Mouse (Mus musculus) heart, postnatal 0 days (tissue): ENCODE data around the gene Chia1.

Experiments
- CTCF ChIP-seq: IDR thresholded peaks from 2 replicates; pipeline ENCODE4 v1.5.1; 2016; ENCODE audit warnings: antibody characterized with exemption, control low read depth, low read depth
- EP300 ChIP-seq: IDR thresholded peaks from 2 replicates; pipeline ENCODE4 v1.6.1; 2016; ENCODE audit warnings: antibody characterized with exemption, low read depth

DNA sequence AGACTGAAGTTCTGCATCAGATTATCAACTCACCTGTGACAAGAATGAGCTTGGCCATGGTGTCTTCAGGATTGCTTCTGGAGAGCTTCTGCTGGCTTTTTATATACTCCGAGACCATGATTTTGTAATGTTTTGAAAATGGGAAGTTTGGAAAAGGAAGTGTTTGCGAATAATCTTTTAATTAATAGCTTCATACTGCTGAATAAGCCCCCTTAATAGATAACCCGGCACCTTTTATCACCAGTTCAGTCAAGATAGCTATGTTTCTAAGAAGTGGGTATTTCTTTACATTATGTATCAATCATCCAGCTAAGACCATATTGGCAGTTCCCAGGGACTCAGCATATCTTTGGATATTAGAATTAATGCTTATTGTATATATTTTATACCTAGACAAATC lies 54.4 kb downstream of the Chia1 start, which contains the start of gene Chil3:
- TF ChIP-seq CTCF (no peak), EP300 (no peak)
